Mouse (Mus musculus) liver, postnatal 0 days (tissue): ENCODE results near the gene Hes7.

ENCODE experiments used
- CTCF ChIP-seq: sonication (generic); IDR thresholded peaks from 2 replicates; pipeline ENCODE4 v1.5.1; 2016; ENCODE audit warnings: antibody characterized with exemption, low read depth
- EP300 ChIP-seq: IDR thresholded peaks from 2 replicates; pipeline ENCODE4 v1.6.1; 2016; ENCODE audit warnings: antibody characterized with exemption, low read depth, mild to moderate bottlenecking

- TF ChIP-seq CTCF (no peak), EP300 (no peak)
These were observed 17.8 kb upstream of the Hes7 start for GRCm38 (mm10) chr11:69102403-69102725.
